Mouse (Mus musculus): ENCODE results near the gene Grin2b.

DNA sequence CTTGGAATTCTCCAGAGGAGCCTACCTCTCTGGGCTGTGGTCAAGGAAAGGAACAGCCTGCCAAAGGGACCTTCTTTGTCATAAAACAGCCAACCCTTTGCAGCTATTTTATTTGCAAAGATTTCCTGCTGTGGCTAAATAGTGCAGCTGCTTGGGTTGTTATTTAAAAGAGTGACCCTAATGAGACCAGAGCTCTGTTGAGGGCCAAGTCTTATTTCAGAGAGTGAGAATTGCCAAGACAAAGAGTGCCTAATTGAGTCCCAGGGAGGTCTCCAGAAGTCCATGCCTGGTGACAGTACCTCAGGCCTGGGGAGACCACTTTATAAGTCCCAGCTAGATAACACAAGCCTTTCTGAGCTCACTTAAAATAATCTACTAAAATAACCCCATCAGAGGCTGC, 255.6 kb downstream of the Grin2b start:
- TF ChIP-seq ELF1 (IDR thresholded peaks at IDR 0.05; ENCODE audit: low read depth, low read length) (no peak), CTCF (conservative IDR thresholded peaks at IDR 0.05 in 1 of 2, IDR thresholded peaks at IDR 0.05 in 1 of 2; ENCODE audit: low read depth in 2 of 2, low read length in 2 of 2) (no peak), POLR2A (IDR thresholded peaks at IDR 0.05; ENCODE audit: low read depth, low read length) (no peak), MAX (IDR thresholded peaks at IDR 0.05; ENCODE audit: low read length) (no peak), MXI1 (IDR thresholded peaks at IDR 0.05; ENCODE audit: low read depth, low read length) (no peak)
